Mouse (Mus musculus) myocyte (in vitro differentiated cells): ENCODE measurements around the gene Sidt2.

Source experiments
- E2F4 ChIP-seq: IDR thresholded peaks from one replicate; pipeline ENCODE4 v1.6.1; 2011; ENCODE audit warnings: mild to moderate bottlenecking, control low read depth, moderate library complexity; ENCODE audit not compliant: insufficient read depth
- MAX ChIP-seq: IDR thresholded peaks from one replicate; pipeline ENCODE4 v1.6.1; 2011; ENCODE audit warnings: low read depth, mild to moderate bottlenecking, control low read depth
- MYOG ChIP-seq, 3 experiments: IDR thresholded peaks; one replicate each; pipeline ENCODE4 v1.6.1; 2011; ENCODE audit warnings: control low read depth in 2 of 3, low read depth in 2 of 3, mild to moderate bottlenecking in 2 of 3; ENCODE audit not compliant: insufficient read length in 2 of 3, control insufficient read depth in 1 of 3, insufficient read depth in 1 of 3
- POLR2A ChIP-seq: IDR thresholded peaks from one replicate; pipeline ENCODE4 v1.6.1; 2011; ENCODE audit warnings: low read depth, mild to moderate bottlenecking, control low read depth, moderate library complexity; ENCODE audit not compliant: insufficient read length
- POLR2AphosphoS2 ChIP-seq: IDR thresholded peaks from one replicate; pipeline ENCODE4 v1.6.1; 2011; ENCODE audit warnings: low read depth, control low read depth; ENCODE audit not compliant: insufficient read length
- TCF12 ChIP-seq: IDR thresholded peaks from one replicate; pipeline ENCODE4 v1.6.1; 2011; ENCODE audit warnings: mild to moderate bottlenecking, control low read depth; ENCODE audit not compliant: poor library complexity, insufficient read depth, severe bottlenecking
- TCF3 ChIP-seq: IDR thresholded peaks from one replicate; pipeline ENCODE4 v1.6.1; 2011; ENCODE audit warnings: low read depth, control low read depth; ENCODE audit not compliant: insufficient read length
- USF1 ChIP-seq: IDR thresholded peaks from one replicate; pipeline ENCODE4 v1.6.1; 2011; ENCODE audit warnings: low read depth, mild to moderate bottlenecking, control low read depth, moderate library complexity

DNA sequence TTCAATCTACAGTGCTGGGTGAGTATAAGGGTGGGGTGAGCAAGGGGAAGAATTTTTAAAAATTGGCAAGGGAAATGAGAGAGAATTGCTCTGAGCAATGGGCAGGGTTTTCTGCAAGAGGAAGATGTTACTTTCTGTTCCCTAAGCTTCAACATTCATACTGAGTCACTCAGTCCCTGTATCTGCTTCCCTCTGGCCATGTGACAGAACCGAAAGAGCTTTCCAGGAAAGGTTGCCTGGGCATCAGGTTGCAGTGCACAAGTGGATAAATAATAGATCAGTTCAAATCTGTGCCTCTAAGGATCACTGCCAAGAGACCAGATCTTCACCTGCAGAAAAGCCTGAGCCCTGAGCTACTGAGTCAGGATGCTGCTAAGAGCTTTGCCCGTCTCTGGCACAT, 6.8 kb upstream of the Sidt2 start:
- no peak for TF ChIP-seq POLR2A
- TF ChIP-seq E2F4 = no peak
- TF ChIP-seq MAX = no peak
- TF ChIP-seq TCF12 = no peak
- no peak for TF ChIP-seq POLR2AphosphoS2
- TF ChIP-seq MYOG (IDR thresholded peaks at IDR 0.05; ENCODE audit: control insufficient read depth in 1 of 3, insufficient read depth in 1 of 3, insufficient read length in 2 of 3, low read depth in 2 of 3) = no peak
- TF ChIP-seq TCF3 = no peak
- no peak for TF ChIP-seq USF1
